Mouse (Mus musculus) megakaryocyte-erythroid progenitor cell, adult 5-6 weeks (primary cell): Measurements from ENCODE around the gene Ankrd39. TPM values are rescaled to one million over a fixed set of nuclear protein-coding genes. Genes with fewer than 3 reads are reported as not detected.
A peak's percentile ranks its signal among the peaks of the same experiment; 100 is the strongest.

Experiments
- ATAC-seq: replicated peaks from 2 replicates; pipeline ENCODE4 v1.8.0; 2016; ENCODE audit warnings: mild to moderate bottlenecking, inconsistent platforms; ENCODE audit not compliant: severe bottlenecking, poor library complexity, low FRiP score, low TSS enrichment
- total RNA-seq, 2 experiments: library from RNA; stranded (forward) in 1 of 2; stranded (reverse) in 1 of 2; fragments of 200-1000, 215-1000 nt in 1 of 2; fragments of >200 nt in 1 of 2; fragmentation: Nextera tagmentation in 1 of 2; gene quantifications; 2 replicates each; pipeline ENCODE4 v1.2.3; 2014 to 2017

Gene Ankrd39
- 7.7 and 9.3 TPM in 2 replicates for total RNA-seq (2014; fragmentation: Nextera tagmentation)
- total RNA-seq (2017): 3.1 and 4.0 TPM in 2 replicates

DNA sequence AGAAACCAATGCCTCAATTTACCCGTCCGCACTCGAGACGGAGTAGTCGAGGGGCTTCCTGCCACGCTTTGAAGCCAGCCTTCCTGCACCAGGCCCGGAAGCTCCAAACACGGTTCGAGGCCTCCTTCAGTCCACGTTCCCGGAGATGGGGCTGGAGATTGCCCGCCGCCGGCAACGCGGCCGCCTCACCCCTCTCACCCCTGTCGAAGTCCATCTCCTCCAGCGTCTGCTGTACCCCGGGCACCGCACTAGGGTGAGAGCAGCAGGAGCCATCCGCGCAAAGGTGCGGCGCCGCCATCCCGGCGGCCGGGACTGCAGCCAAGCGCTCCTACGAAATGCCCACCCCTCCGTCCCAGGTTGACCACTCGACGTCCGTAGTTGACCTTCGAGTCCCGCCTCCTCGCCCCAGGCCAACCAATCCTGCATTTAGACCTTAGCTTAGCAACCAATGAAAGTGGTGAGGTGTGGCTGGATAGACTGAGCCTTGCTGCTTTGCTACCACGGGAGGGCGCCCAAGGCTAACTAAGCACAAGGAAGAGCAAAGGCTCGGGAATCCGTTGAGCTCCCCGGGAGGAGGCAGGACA lies at the start of gene Ankrd39:
Gene Ankrd39, minus strand, starts transcription at position 558 of the 584 bp plus-strand sequence.
- peak; percentile 99 for ATAC-seq

DNA sequence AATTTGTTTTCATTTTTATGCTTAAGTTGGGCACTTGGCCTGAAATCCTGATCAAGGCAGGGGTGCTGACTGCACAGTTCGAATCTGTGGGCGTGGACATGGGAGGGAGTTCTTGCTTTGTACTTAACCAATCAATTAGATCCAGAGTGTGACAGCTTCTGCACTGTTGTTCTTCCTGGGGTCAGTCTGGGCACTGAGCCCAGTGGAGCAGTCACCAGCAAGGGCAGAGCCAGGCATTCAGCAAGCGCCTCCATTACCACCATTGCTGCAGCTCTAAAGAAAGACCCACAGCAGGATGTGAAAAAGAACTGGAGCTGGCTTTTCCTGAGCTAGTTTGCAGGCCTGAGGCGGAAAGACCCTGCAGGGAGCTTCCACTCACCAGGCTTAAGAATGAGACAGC lies 48.9 kb upstream of the Ankrd39 start:
- 0 out of 2 replicates have a peak, but pooled peaks have one; percentile 40 for ATAC-seq

DNA sequence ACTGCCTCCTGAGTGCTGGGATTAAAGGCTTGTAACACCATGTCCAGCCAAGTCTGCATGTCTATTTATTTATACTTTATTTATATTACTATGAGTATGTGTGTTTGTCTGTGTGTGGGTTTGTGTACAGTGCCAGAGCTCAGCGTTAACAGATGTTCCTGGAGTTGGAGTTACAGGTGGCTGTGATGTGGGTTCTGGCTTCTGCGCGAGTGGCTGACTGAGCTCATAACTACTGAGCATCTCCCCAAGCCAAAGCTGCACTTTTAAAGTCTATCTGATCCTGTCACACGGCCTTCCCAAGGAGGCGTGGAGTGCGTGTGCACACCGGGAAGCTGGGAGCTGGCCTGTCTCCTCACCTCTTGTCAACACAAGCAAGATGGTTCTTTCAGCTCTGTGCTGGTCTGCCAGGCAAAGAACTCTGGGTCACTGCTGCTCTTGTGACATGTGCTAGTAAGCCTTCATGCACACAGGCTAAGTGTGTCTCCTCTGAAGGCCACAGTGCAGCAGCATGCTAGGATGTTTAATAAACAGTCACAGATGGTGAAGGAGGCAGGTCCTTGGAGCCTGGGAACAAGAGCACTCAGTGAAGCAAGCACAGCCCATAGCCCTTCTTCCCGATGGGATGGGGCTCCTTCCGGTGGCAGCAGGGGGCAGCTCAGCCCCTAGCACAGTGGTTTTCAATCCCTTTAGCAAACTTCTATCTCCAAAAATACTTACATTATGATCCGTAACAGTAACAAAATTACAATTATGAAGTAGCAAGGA lies 48.1 kb upstream of the Ankrd39 start:
- no peak for ATAC-seq

DNA sequence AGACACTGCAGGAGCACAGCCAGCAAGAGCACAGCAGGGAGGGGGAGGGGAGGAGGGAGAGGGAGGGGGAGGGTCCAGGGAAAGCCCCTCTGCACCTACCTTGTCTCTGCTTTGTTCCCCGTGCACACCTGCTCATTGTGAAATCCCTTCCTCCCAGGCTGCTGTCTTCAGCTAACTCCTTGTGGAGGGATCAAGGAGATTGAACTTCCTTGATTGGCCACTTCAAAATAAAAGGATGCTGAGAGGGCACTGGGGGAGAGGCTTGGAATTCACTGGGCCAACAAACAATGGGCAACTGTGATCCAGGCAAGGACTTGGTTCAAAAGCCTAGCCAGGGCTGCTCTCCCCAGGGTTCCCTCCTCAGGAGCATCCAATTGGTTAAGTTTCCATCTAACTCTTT lies 45.9 kb upstream of the Ankrd39 start:
- ATAC-seq: no peak

DNA sequence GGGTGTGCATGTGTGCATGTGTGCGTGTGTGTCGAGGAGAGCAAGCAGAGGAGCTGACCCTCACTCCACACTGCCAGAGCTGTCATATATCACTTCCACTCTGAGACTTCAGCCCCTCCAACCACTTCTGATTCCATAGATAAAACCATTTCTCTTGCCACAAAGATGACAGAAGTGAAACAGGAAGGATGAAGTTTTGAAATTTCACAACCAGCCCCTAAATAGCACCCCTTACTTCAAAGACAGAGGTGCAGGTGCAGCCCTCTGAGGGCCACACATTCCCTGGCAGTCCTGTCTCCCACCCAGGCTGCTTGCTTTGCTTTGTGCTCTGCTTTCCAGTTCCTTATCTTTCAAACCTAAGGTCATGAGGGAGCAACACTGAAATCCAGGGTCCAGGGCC lies 44.2 kb upstream of the Ankrd39 start:
- ATAC-seq: no peak

DNA sequence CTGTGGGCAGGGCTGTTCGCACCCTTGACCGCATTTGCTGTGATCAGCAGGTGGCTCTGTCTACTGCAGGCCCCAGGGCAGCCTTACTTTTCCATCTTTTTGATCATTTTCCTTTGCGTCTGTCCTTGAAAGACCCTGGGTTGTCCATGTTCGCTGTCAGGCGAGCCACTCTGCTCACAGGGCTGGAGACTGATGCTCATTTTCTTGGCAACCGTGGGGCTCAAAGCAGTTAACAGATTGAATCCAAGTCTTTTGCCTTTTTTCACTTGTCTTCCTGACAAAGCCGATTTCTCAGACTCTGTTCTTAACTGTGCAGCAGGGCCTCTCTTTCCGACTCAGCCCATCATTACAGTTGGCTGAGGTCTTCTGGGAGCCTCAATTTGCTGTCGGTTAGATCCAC lies 43.4 kb upstream of the Ankrd39 start:
- ATAC-seq: no peak

DNA sequence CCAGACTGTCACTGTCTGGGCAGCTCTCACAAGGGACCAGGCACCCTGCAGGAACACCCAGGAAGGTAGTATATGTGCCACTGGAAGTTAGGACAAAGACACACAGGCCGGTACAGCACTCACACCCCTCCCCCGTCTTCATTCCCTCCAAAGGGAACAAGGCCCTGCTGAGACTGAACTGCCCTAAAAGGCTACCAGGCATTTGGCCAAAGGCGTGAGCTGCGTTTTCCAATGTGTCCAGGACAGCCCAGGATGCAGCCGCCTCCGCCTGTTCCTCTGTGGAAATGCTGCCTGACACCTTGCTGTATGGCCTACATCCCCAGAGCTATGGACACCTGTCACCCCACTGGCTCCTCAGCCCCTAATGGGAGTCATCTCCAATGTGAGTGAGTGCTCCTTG lies 42.2 kb upstream of the Ankrd39 start:
- no peak for ATAC-seq

DNA sequence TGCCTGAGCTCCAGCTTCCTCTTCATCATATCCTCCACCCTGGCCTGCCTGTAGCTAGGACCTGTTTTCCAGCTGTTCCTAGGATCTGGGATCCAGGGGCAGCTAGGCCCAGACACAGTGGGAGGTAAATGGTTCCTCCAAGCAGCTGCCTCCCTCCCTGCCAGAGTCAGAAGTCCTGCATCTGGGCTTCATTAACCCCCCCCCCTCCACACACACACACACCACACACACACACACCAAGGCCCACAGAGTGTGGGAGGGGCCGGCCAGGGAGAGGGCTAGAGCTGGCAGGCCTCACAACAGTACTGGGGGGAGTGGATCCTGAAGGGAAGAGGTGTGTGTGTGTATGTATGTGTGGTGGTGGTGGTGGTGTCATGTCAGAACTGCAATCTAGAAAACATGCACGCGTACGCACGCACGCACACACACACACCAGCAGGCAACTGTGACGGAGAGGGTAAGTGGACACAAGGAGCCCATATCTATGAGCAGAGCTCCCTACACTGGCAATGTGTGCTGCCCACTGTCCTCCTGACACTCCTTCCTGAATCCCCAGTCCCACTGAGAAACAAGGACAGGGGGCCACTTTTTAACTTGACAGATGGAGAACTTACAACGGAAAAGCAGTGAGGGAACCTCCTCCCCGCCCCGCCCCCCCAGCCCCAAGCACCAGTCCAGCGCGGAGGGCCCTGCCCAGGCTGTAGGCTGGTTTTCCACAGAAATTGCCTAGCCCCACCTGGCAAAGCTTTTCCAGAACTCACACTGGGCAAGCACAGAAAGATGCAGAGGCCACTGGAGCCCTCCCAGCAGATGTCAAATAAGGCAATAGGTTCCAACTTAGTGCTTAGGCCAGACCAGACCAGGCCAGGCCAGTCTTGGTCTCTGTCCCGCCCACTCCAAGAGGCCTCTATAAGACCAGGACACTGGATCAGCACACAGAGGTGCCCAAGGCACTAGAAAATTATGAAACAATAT lies 41.5 kb upstream of the Ankrd39 start:
- no peak; the same call in 1 of the 2 replicates for ATAC-seq

DNA sequence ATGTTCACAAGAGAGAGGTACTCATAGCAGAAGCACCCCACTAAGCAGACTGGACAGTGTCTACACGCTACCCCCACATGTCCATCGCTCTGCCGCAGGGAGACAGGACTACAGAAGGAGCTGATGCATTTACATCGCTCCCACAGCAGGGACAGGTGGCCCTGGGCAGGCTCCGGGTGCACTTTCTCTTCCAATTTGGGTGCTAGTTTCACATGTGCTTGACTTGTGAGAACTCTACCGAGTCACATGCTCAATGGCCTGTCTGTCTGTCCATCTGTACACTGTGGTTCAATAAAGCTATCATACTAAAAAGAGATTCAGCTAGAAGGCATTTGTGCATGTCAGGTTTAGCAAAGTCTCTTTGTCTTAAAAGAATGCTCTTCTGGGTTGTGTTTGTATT lies 40.6 kb upstream of the Ankrd39 start:
- ATAC-seq: no peak

DNA sequence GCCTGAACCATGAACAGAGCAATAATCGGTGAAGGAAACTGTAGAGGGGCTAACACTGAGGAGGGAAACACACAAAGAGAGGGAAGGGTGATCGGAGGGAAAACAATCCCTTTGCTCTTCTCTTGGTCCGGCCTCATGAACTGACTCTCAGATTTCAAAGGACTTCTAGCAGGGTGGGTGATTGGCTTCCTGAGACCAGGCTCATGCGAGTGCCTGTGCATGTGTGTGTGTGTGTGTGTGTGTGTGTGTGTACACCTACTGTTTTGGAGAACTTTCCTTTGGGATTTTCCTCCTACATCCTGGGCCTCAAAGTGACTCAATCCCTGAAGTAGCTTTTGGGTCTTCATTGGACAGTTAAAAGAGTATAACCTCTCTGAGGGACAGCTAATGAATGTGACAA lies 39.0 kb upstream of the Ankrd39 start:
- ATAC-seq: no peak

DNA sequence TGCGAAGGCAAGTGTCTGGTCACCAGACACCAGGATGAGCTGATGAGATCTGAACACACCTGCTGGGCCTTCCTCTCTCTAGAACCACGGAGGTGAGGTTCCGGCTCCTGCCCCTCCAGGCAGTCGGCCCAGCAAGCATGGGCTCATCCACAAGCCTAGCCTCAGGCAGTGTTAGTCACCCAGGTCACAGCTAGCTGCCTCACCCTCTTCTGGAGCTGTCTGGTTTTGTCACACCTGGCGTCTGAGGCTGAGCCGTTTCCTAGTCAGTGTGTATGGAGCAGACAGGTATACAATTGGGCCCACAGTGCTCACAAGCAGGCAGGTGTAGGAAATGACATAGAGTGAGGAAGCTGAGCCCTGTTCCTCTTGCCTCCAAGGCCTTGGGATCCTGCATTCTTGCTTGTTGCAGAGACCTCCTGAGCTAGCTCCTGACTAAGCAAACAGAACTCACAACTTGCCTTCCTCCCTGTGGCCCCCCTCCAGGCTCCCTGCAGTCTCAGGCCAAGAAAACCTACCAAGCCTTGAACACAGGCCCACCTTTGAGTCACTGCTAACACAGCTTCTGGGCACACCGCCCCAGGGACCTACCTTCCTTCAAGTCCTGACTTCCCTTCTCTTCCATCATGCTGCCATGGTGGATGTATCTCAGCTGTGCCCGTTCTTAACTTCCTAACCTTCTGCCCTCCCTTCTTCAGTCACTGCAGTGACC lies 36.3 kb upstream of the Ankrd39 start:
- ATAC-seq: no peak

DNA sequence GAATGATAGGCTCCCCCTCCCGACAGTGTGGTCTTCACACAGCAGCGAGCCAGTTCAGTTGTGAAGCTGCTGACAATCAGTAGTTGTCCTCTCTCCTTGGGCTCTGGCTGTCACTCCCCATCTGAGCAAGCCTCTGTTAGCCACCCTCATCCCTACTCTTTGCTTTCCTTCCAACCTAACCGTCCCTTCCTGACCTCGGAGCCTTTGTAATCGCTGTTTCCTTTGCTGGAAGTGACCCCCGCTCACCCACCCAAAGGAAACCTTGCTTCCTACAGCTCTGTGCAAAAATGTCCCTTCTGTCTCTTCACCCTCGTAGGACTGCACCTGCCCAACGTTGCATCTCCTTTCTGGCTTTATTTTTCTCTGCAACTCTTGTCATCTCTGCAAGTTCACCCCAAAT lies 35.0 kb upstream of the Ankrd39 start:
- no peak for ATAC-seq

DNA sequence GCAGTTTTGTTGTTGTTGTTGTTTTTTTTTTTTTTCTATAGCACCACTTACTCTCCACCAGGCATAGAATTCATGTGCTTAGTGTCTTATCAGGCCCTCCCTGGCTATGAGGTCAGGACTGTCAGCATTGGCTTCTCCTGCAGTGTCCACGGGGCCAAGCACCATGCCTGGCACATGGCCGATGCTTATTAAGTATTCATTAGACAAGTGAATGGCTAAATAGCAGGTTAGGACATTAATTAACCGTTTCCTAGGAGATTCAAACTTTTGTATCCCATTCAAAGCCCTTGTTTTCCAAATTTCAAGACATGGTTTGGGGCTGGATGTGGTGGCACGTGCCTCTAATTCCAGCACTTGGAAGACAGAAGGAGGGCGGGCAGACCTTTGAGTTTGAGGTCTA lies 34.0 kb upstream of the Ankrd39 start:
- no peak for ATAC-seq

DNA sequence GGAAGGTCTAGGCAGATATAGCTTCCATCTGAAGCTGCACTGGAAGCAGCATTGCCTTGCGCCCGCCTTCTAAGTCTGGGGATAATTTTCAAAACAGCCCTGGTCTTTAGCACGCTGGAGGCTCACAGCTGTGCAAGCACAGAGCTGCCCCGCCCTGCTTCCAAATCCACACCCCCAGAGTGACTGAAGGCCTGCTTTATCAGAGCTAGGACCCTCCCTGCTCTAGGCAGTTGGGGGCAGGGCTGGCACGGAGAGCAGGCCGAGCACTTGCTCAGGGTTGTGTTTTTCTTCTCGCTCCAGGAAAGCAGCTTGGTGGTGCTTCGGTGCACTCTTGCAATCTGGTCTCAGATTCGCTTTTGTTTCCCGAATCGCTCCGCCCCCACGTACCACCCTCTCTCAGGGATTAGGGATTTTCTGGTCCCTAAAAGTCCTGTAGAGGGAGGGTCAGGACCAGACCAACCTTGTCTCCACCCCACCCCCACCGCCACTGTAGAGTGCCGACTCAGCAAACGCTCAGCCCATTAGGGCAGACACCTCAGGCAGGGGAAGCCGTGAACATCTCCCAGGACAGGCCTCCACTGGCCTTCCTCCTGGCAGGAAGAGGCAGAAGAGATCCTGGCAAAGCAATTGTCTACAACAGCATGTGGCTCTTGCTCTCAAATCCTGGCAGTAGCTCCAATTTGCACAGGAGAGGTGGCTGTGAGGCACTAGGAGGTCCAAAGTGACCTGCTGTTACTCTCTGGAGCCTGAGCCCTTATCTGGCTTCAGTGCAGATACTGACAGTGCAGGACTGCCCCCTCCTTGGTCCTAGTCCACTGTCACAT lies 33.4 kb upstream of the Ankrd39 start:
- peak; percentile 93 for ATAC-seq

DNA sequence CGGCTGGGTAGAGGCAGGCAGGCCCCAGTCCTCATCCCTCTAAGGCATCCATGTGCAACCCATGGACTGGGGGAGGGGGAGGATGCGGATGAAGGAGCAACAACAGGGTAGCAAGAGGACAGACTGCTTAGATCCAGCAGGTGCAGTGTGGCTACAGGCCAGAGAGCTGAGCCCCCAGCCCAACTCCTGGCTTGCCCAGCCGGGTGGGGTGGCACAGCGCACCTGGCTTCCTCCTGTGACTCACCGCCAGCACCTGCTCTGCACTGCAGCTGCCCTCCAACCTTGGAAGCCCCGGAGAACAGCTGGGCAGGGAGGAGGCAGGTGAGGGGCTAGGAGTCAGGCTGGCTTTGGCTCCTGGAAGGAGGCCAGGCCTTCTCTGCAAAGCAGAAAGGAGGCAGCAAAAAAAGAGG lies 32.7 kb upstream of the Ankrd39 start:
- no peak for ATAC-seq

DNA sequence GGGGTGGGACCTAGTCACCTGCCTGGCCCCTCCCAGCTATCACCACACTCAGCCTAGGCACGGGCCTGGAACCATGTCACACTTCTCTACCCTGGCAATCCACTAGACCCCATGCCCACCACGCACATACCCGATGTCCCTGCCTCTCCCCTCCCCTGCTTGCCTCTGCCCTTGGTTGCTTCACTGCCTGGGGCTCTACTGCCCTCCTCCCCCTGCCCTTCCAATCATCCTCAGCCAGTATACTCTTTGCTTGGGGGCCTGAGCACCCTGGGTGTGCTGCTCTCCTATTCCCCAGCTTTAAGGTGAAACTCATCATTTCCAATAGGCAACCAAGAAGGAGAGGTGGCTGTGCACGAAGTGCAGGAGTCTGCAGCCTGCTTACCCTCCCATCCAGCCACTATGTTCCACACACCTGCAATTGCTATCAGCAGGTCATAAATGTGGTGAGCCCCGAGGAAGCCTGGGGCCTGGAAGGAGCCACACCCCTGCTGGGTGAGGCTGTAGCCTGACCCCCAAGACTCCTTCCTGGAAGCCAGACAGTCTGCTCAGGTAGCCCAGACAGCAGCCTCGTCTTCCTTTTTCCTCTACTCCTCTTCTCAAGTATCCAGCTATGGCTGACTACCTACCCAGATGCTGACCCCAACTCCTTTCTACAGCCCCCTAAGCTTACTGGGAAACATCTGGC lies 29.9 kb upstream of the Ankrd39 start:
- ATAC-seq: no peak

DNA sequence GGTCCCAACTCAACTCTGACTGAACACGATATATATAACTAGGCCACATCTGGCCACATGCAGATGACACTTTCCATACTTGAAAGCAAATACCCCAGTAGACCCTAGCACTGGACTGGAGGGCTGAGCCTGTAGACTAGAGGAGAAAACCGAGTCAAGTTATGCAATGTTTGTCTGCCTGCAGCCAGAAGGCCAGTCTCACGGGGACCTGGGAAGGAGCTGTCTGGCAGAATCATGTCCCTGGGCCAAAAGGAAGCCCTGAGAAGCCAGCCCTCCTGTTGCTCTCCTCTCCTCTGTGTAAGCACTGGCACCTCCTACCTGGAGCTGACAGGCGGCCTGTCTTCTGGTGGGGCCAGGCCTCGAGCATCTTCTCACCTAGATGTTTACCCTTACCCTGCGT lies 28.1 kb upstream of the Ankrd39 start:
- no peak for ATAC-seq
